Comparison of ENCODE assay signal across 40 mouse cellular contexts in genomic region chr11:83541415-83541814, GRCm38 (mm10). TPM values are rescaled to one million over a fixed set of nuclear protein-coding genes. Genes with fewer than 3 reads are reported as not detected.
"Had no signal": no experiment of that assay in that cellular context is flagged by ENCODE, and none has a peak within 500 bp of the region (broad histone marks: within the 10 kb centered on the region; RNA-seq: fewer than 3 reads in every experiment).

No protein-coding gene starts in this region.

- H3K36me3 ChIP-seq: heart, embryonic 13.5 days; heart, embryonic 15.5 days; hindbrain, embryonic 10.5 days; hindbrain, embryonic 12.5 days; intestine, embryonic 15.5 days; kidney, embryonic 15.5 days; limb, embryonic 13.5 days; limb, embryonic 15.5 days; liver, embryonic 13.5 days had no signal

- H3K27ac ChIP-seq: gastrocnemius, adult 2 months; heart, embryonic 13.5 days; heart, embryonic 15.5 days; hindbrain, embryonic 10.5 days; hindbrain, embryonic 12.5 days; hindbrain, embryonic 14.5 days; intestine, embryonic 15.5 days; kidney, embryonic 15.5 days; kidney, postnatal 0 days; limb, embryonic 13.5 days; limb, embryonic 15.5 days; liver, embryonic 13.5 days had no signal

- H3K4me3 ChIP-seq: gastrocnemius, adult 2 months; heart, embryonic 13.5 days; heart, embryonic 15.5 days; hindbrain, embryonic 10.5 days; hindbrain, embryonic 12.5 days; intestine, embryonic 15.5 days; kidney, embryonic 15.5 days; limb, embryonic 13.5 days; limb, embryonic 15.5 days; liver, embryonic 13.5 days had no signal

- H3K9ac ChIP-seq: heart, embryonic 13.5 days; heart, embryonic 15.5 days; hindbrain, embryonic 12.5 days; hindbrain, embryonic 14.5 days; intestine, embryonic 15.5 days; kidney, embryonic 15.5 days; limb, embryonic 13.5 days; limb, embryonic 15.5 days; liver, embryonic 13.5 days had no signal

- H3K4me2 ChIP-seq: heart, embryonic 11.5 days; heart, embryonic 13.5 days; heart, embryonic 15.5 days; hindbrain, embryonic 12.5 days; hindbrain, embryonic 14.5 days; intestine, embryonic 15.5 days; kidney, embryonic 15.5 days; limb, embryonic 13.5 days; limb, embryonic 15.5 days; liver, embryonic 13.5 days had no signal

- H3K9me3 ChIP-seq: heart, embryonic 13.5 days; heart, embryonic 15.5 days; hindbrain, embryonic 10.5 days; hindbrain, embryonic 12.5 days; intestine, embryonic 15.5 days; kidney, embryonic 15.5 days; limb, embryonic 13.5 days; limb, embryonic 15.5 days; liver, embryonic 13.5 days had no signal

- H3K4me1 ChIP-seq: heart, embryonic 15.5 days; hindbrain, embryonic 10.5 days; hindbrain, embryonic 12.5 days; limb, embryonic 15.5 days had no signal

- H3K27me3 ChIP-seq: heart, embryonic 13.5 days; heart, embryonic 15.5 days; hindbrain, embryonic 12.5 days; intestine, embryonic 15.5 days; kidney, embryonic 15.5 days; limb, embryonic 13.5 days; limb, embryonic 15.5 days; liver, embryonic 13.5 days had no signal

- ATAC-seq: hindbrain, embryonic 16.5 days; inflammation-experienced regulatory T-cells, adult 6 months; intestine, embryonic 15.5 days had no signal

- DNase-seq: gastrocnemius, adult 2 months; gastrocnemius, postnatal 10 days; gastrocnemius, postnatal 25 days; heart, postnatal 14 days; heart, postnatal 36 days; kidney, adult 2 months; kidney, adult 9 months; kidney, postnatal 14 days; kidney, postnatal 36 days; layer of hippocampus, adult 9-11 months; layer of hippocampus, postnatal 36 days; left cerebral cortex, postnatal 4 days; liver, embryonic 13.5 days had no signal

RNA-seq across cellular contexts. Expression of gene Ccl5, which starts 11.1 kb away (rescaled TPM):
- total RNA-seq: gastrocnemius, adult 2 months; gastrocnemius, postnatal 10 days; gastrocnemius, postnatal 25 days; gastrocnemius, postnatal 4 days; layer of hippocampus, adult 18-20 months; layer of hippocampus, postnatal 14 days; layer of hippocampus, postnatal 36 days; left cerebral cortex, adult 18-20 months; left cerebral cortex, postnatal 10 days; left cerebral cortex, postnatal 25 days; left cerebral cortex, postnatal 4 days had no signal
- polyA plus RNA-seq: heart, embryonic 11.5 days; hindbrain, embryonic 10.5 days; hindbrain, embryonic 12.5 days; hindbrain, embryonic 14.5 days; kidney, embryonic 15.5 days; limb, embryonic 11.5 days had no signal

RNA-seq across cellular contexts. Expression of gene Heatr9, which starts 19.4 kb away (rescaled TPM):
- total RNA-seq: gastrocnemius, adult 2 months; gastrocnemius, postnatal 10 days; gastrocnemius, postnatal 25 days; gastrocnemius, postnatal 4 days; granulocyte monocyte progenitor cell, adult 5-6 weeks; heart, postnatal 14 days; heart, postnatal 36 days; layer of hippocampus, adult 18-20 months; layer of hippocampus, adult 8-10 months; layer of hippocampus, postnatal 14 days; layer of hippocampus, postnatal 36 days; left cerebral cortex, adult 18-20 months; left cerebral cortex, adult 8-10 months; left cerebral cortex, postnatal 10 days; left cerebral cortex, postnatal 25 days; left cerebral cortex, postnatal 4 days; liver, adult 2 months had no signal
- polyA plus RNA-seq: frontal cortex, adult 2 months; heart, embryonic 11.5 days; heart, embryonic 13.5 days; heart, embryonic 15.5 days; heart, postnatal 0 days; hindbrain, embryonic 12.5 days; hindbrain, embryonic 14.5 days; hindbrain, embryonic 16.5 days; intestine, embryonic 15.5 days; intestine, postnatal 0 days; kidney, embryonic 15.5 days; kidney, postnatal 0 days; limb, embryonic 11.5 days; limb, embryonic 13.5 days; limb, embryonic 15.5 days; liver, adult 2 months; liver, embryonic 13.5 days had no signal

RNA-seq across cellular contexts. Expression of gene Ccl9, which starts 37.0 kb away (rescaled TPM):
- polyA plus RNA-seq: inflammation-experienced regulatory T-cells, adult 6 months had no signal
